Comparison of ENCODE assay signal across 10 mouse cellular contexts in genomic region chr2:66063291-66063690, GRCm38 (mm10).
"Had no signal": no experiment of that assay in that cellular context is flagged by ENCODE, and none has a peak within 500 bp of the region (broad histone marks: within the 10 kb centered on the region; RNA-seq: fewer than 3 reads in every experiment).

No protein-coding gene starts in this region.

- DNase-seq: kidney, postnatal 10 days; kidney, postnatal 4 days; left cerebral cortex, postnatal 4 days; lung, adult 18-20 months; thymus, postnatal 4 days had no signal

- H3K36me3 ChIP-seq: limb, embryonic 13.5 days; midbrain, embryonic 12.5 days; neural tube, embryonic 15.5 days; stomach, embryonic 15.5 days had no signal

- H3K9ac ChIP-seq: limb, embryonic 13.5 days; liver, embryonic 14.5 days; midbrain, embryonic 12.5 days; neural tube, embryonic 15.5 days; stomach, embryonic 15.5 days had no signal

- H3K27me3 ChIP-seq: limb, embryonic 13.5 days; midbrain, embryonic 12.5 days; neural tube, embryonic 15.5 days; stomach, embryonic 15.5 days had no signal

- H3K27ac ChIP-seq: limb, embryonic 13.5 days; liver, embryonic 14.5 days; midbrain, embryonic 12.5 days; neural tube, embryonic 15.5 days; stomach, embryonic 15.5 days had no signal

- H3K4me3 ChIP-seq: limb, embryonic 13.5 days; midbrain, embryonic 12.5 days; neural tube, embryonic 15.5 days; stomach, embryonic 15.5 days had no signal

- H3K4me1 ChIP-seq: limb, embryonic 13.5 days; midbrain, embryonic 12.5 days; neural tube, embryonic 15.5 days; stomach, embryonic 15.5 days had no signal

- H3K4me2 ChIP-seq: limb, embryonic 13.5 days; midbrain, embryonic 12.5 days; neural tube, embryonic 15.5 days; stomach, embryonic 15.5 days had no signal

- H3K9me3 ChIP-seq: limb, embryonic 13.5 days; midbrain, embryonic 12.5 days; neural tube, embryonic 15.5 days; stomach, embryonic 15.5 days had no signal
